Mouse (Mus musculus) liver, adult 2 months (tissue): ENCODE measurements around the gene Fry.

Experiments used
- CTCF ChIP-seq: fragments of 200-500 bp; IDR thresholded peaks from 2 replicates; pipeline ENCODE4 v1.5.1; 2011; ENCODE audit warnings: low read depth, low read length, control low read depth
- POLR2A ChIP-seq: fragments of 200-500 bp; IDR thresholded peaks from 2 replicates; pipeline ENCODE4 v1.6.1; 2011; ENCODE audit warnings: low read length, control low read depth; ENCODE audit not compliant: insufficient read depth; ENCODE audit errors: extremely low read depth

GRCm38 (mm10) chr5:150233154-150233886, 114.9 kb downstream of the Fry start:
- TF ChIP-seq CTCF (peak; percentile 67), POLR2A (no peak)
